Mouse (Mus musculus) neutrophil, adult 83 days (primary cell): Measurements from ENCODE around the gene AI182371. TPM values are rescaled to one million over a fixed set of nuclear protein-coding genes. Genes with fewer than 3 reads are reported as not detected.

Source experiments
- total RNA-seq, 2 experiments: library from RNA; stranded (reverse); gene quantifications; one replicate each; pipeline ENCODE4 v1.2.4; 2023

The AI182371 gene
- total RNA-seq = under 1 TPM; 0.33 to 0.88 TPM

GRCm38 (mm10) chr2:35101443-35101842, at the start of gene AI182371:
TSS of gene AI182371 (minus strand) at chr2:35101543.

GRCm38 (mm10) chr2:35109141-35109923, 8.0 kb upstream of the AI182371 start, which contains the start of gene Cntrl:
TSS of gene Cntrl (plus strand) at chr2:35109492.

DNA sequence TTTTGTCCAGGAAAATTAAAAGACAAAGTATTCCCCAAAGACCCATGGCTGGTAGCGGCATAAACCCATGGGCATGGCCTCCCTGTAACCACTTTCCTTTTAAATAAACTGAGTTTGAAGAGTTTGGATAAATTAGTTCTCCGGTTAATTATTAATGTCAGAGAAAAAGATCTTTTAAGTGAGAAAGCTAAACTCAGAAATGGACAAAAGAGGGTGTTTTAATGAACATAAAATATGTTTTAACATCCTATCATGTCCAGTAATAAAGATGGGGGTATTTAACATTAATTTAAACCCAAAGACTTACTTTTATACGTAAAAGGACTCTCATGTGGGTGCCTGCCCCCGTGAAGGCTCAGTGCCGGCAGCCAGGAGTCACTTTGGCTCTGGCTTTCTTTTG, 40.0 kb downstream of the AI182371 start, which contains the start of gene Hc:
Hc (minus strand) TSS at position 101 of the 400 bp plus-strand sequence.

Other genes starting within 250 kb of the AI182371 start
- gene Cutal, start 227.1 kb downstream of the AI182371 start, total RNA-seq = not detected
- 10 to 100 TPM; 20.9 to 24.5 TPM for gene Psmd5, start 226.6 kb downstream of the AI182371 start, total RNA-seq
- gene Phf19, start 187.5 kb downstream of the AI182371 start, total RNA-seq = 10 to 100 TPM in 1 of 2 experiments, 1 to 10 TPM in 1; 9.1 to 13.4 TPM
- gene Traf1, start 139.8 kb downstream of the AI182371 start, total RNA-seq = 1 to 10 TPM; 3.0 to 3.3 TPM
- 1 to 10 TPM; 1.1 to 1.4 TPM for gene Hc, start 40.1 kb downstream of the AI182371 start, total RNA-seq
- 10 to 100 TPM; 70.6 to 80.4 TPM for gene Cntrl, start 7.9 kb upstream of the AI182371 start, total RNA-seq
- gene Rab14, start 99.6 kb upstream of the AI182371 start, total RNA-seq = 100 to 1,000 TPM; 134 to 147 TPM
- 100 to 1,000 TPM; 210 to 215 TPM for gene Gsn, start 154.8 kb upstream of the AI182371 start, total RNA-seq
- gene Stom, start 235.4 kb upstream of the AI182371 start, total RNA-seq = 100 to 1,000 TPM; 105 to 117 TPM